Mouse (Mus musculus) midbrain, embryonic 11.5 days (tissue): ENCODE measurements at regions not wholly inside any gene's neighbourhood (a gene's known extent, or its start where the extent isn't known, plus 50 kb on each side); places are given as distances from the start of the nearest gene placed in this dataset.

Experiments used
- ATAC-seq: fragments of 200-750 bp; cut with Nextera tagmentation; 2 replicates; pipeline ENCODE4 v1.8.0; 2017; ENCODE audit warnings: moderate TSS enrichment, moderate library complexity; ENCODE audit not compliant: low FRiP score
- DNase-seq: peaks from one replicate; pipeline ENCODE4 v3.0.0; 2015; ENCODE audit warnings: low spot score; ENCODE audit errors: missing footprints
- H3K27ac ChIP-seq: fragments of 300-500 bp; sonication (generic); 2 replicates; pipeline ENCODE4 v1.5.1; 2014; ENCODE audit warnings: low read depth, low read length
- H3K27me3 ChIP-seq: fragments of 300-500 bp; sonication (generic); 2 replicates; pipeline ENCODE4 v1.6.1; 2014; ENCODE audit warnings: mild to moderate bottlenecking, low read length, moderate library complexity, mixed read lengths; ENCODE audit not compliant: control insufficient read depth, insufficient read depth
- H3K36me3 ChIP-seq: fragments of 300-500 bp; sonication (generic); 2 replicates; pipeline ENCODE4 v1.6.1; 2014; ENCODE audit warnings: mild to moderate bottlenecking, low read length, moderate library complexity, mixed read lengths; ENCODE audit not compliant: control insufficient read depth, insufficient read depth
- H3K4me1 ChIP-seq: fragments of 300-500 bp; sonication (generic); 2 replicates; pipeline ENCODE4 v1.6.1; 2014; ENCODE audit warnings: low read length; ENCODE audit not compliant: control insufficient read depth, insufficient read depth
- H3K4me2 ChIP-seq: fragments of 300-500 bp; sonication (generic); 2 replicates; pipeline ENCODE4 v1.6.1; 2014; ENCODE audit warnings: mild to moderate bottlenecking, moderate library complexity
- H3K4me3 ChIP-seq: fragments of 300-500 bp; sonication (generic); 2 replicates; pipeline ENCODE4 v1.5.1; 2014; ENCODE audit warnings: low read depth, low read length
- H3K9ac ChIP-seq: fragments of 300-500 bp; sonication (generic); 2 replicates; pipeline ENCODE4 v1.6.1; 2014; ENCODE audit warnings: low read length
- H3K9me3 ChIP-seq: fragments of 300-500 bp; sonication (generic); 2 replicates; pipeline ENCODE4 v1.6.1; 2016; ENCODE audit warnings: low read length; ENCODE audit not compliant: control insufficient read depth
- WGBS: fragments of 180-500 bp; shearing (Covaris S2); extraction: QIAGEN DNeasy Blood & Tissue Kit; methylation state at CpG from one replicate; pipeline ENCODE4 v1.1.7; 2014; 5-methylcytosine and 5-hydroxymethylcytosine counted together

DNA sequence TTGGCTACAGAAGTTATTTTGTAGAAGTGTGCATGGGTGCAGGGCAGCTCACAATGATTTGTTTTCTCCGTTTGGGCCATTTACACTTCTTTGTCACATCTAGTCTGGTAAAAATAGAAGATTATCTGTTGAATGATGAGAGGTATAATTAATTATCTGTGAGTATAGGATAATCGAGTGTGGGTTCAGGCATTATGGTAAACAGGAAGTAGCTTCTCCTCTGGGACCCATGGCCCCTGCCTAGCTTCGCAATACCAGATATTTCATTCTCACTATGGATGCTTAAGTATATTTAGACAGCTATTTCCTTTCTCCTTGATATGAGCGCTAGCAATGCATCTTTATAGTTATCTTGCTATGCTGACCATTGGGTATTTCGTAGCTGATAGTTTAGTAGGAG is 1373.7 kb upstream of the Pcdh20 start:
- Histone ChIP-seq H3K9me3 (no peaks in the 10 kb centered on the region), H3K4me2 (no peak overlapping the region), H3K27ac (no peak overlapping the region), H3K4me3 (no peak overlapping the region), H3K4me1 (no peaks in the 10 kb centered on the region), H3K9ac (no peak overlapping the region), H3K27me3 (no peaks in the 10 kb centered on the region), H3K36me3 (no peaks in the 10 kb centered on the region)
- 84% methylated on average over 5 of the region's 5 CpGs for WGBS
- no peak for ATAC-seq
- DNase-seq: no peak

DNA sequence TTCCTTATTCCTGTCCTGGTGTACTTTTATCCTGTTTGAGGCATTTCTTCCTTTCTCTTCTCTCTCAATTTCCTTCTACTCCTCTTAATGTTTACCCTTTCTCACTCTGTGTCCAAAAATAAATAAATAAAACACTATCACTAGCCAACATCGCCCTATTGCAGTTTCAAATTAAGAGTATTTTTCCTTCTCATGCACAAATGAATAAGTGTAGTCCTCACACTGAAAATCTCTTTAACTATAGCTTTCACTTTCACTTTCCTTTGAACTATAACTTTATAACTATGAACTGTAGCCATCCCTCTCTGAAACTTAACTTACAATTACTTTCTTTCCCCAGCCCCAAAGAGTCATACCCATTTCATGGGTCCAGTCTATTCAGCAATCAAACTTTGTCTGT is 1355.5 kb upstream of the Pcdh20 start:
- 77% methylated on average over 1 of the region's 1 CpGs for WGBS
- ATAC-seq (no peak), DNase-seq (no peak)
- Histone ChIP-seq H3K4me1 (no peaks in the 10 kb centered on the region), H3K9me3 (no peaks in the 10 kb centered on the region), H3K36me3 (no peaks in the 10 kb centered on the region), H3K4me2 (no peak overlapping the region), H3K27ac (no peak overlapping the region), H3K27me3 (no peaks in the 10 kb centered on the region), H3K4me3 (no peak overlapping the region), H3K9ac (no peak overlapping the region)

DNA sequence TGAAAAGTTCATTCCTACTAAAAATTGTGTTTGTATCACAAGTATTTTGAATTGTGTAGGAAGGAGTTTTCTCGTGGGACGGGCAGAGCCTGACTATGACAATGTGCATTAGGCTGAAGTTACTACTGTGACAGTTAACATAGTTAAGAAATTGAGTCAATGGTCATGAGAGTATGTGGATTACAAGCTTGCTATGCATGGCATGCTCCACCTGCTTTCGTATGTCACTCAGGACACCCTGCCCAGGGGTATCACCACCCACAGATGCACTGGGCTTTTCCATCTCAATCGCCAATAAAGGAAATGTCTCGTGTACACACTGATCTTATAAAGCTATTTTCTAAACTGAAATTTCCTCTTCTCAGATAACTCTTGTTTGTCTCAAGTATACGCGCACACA is 1354.8 kb upstream of the Pcdh20 start:
- H3K9me3 ChIP-seq: no peaks in the 10 kb centered on the region
- H3K9ac ChIP-seq: no peak overlapping the region
- ATAC-seq (no peak), DNase-seq (no peak)
- no peak overlapping the region for H3K4me3 ChIP-seq
- no peaks in the 10 kb centered on the region for H3K36me3 ChIP-seq
- 81% methylated on average over 7 of the region's 7 CpGs for WGBS
- no peak overlapping the region for H3K4me2 ChIP-seq
- H3K4me1 ChIP-seq: no peaks in the 10 kb centered on the region
- H3K27ac ChIP-seq: no peak overlapping the region
- no peaks in the 10 kb centered on the region for H3K27me3 ChIP-seq

DNA sequence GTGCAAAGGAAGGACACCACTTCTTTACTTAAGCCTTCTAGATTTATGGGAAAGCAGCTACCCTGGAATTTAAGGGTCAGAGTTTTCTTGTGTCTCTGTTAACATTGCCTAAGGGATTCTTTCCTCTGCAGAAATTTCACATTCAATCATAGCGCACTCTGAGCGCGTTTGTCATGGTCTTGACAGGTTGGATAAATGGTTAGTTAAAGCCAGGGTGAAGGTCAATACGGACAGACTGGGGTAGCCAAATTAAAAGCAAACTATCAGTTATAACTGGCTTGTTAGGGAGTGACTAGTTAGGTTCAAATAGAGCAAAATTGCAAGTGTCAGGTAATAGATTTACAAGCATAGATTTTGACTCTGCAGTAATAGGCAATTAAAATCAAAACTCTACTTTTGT is 1352.2 kb upstream of the Pcdh20 start:
- H3K4me1 ChIP-seq: no peaks in the 10 kb centered on the region
- DNase-seq: no peak
- H3K4me3 ChIP-seq: no peak overlapping the region
- no peak for ATAC-seq
- H3K9me3 ChIP-seq: no peaks in the 10 kb centered on the region
- H3K36me3 ChIP-seq: no peaks in the 10 kb centered on the region
- no peaks in the 10 kb centered on the region for H3K27me3 ChIP-seq
- no peak overlapping the region for H3K4me2 ChIP-seq
- H3K9ac ChIP-seq: no peak overlapping the region
- no peak overlapping the region for H3K27ac ChIP-seq
- WGBS: 69% methylated on average over 4 of the region's 4 CpGs

DNA sequence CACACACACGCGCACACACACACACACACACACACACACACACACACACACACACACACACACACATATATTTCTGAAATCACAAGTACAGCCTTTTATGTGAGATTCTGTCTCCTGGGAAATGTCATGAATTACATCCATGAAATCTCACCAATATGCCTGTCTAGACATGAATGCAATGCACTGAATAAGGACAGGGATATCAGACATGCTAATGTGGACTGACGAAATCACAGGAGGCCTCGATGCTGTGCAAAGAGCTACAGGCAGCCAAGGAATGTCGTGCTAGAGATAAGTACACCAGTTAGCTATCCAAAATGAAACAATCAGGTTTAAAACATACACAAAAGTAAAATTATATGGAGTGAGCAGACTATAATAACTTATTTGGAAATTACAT is 1351.0 kb upstream of the Pcdh20 start:
- DNase-seq: no peak
- Histone ChIP-seq H3K4me3 (no peak overlapping the region), H3K4me1 (no peaks in the 10 kb centered on the region), H3K27me3 (no peaks in the 10 kb centered on the region), H3K27ac (no peak overlapping the region), H3K4me2 (no peak overlapping the region), H3K9ac (no peak overlapping the region), H3K36me3 (no peaks in the 10 kb centered on the region), H3K9me3 (no peaks in the 10 kb centered on the region)
- peak; percentile 74; the same call in 1 of the 2 replicates for ATAC-seq
- 75% methylated on average over 5 of the region's 5 CpGs for WGBS

DNA sequence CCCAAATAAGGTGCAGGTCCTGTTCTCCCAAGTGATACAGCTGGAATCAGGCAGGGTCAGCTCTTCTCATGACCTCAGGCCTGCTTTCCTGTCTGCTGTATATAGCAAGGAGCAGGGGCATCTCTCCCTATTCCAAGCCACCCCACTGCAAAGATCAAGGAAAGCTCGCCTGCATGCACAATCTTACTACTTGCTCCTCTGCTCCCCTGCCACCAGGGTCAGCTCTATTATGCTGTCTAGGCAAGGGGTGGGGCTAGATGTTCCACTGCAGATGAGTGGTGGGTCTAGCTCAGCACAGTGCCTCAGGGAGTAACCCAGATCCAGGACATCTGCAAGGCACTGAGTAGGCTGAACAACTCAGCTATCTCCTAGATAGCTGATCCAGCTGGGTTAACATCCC is 1335.6 kb upstream of the Pcdh20 start:
- Histone ChIP-seq H3K36me3 (no peaks in the 10 kb centered on the region), H3K9me3 (no peaks in the 10 kb centered on the region), H3K4me1 (no peaks in the 10 kb centered on the region), H3K27ac (no peak overlapping the region), H3K4me2 (no peak overlapping the region), H3K9ac (no peak overlapping the region), H3K27me3 (no peaks in the 10 kb centered on the region), H3K4me3 (no peak overlapping the region)
- DNase-seq: no peak
- WGBS: 58% methylated on average over 1 of the region's 1 CpGs
- ATAC-seq: peak; percentile 44; the same call in 1 of the 2 replicates

DNA sequence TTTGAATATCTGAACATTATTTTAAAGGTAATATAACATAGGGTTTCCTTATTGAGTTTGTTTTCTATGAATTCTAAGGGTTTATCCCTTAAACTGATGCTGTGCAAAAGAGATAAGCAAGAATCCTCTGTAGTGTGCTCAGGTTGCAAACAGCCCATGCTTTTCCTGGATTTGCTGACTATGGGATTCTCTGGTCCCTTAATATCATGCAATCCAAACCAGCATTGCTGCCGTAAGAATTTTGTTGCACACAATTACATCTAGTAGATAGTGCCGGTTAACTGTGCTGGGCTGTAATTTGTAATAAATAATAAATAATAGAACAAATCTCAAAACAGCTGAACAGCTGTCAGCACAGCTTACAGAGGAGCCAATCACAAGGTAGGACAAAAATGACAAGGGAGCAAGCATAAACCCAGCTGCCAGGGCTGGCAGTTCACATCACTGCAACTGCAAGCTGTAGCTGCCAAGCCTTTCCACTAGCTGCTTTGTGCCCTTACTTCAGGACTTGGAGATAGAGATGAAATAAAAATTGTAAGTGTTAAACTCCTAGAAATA is 1333.6 kb upstream of the Pcdh20 start:
- WGBS: 84% methylated on average over 2 of the region's 2 CpGs
- no peak overlapping the region for H3K27ac ChIP-seq
- H3K4me1 ChIP-seq: no peaks in the 10 kb centered on the region
- DNase-seq (no peak), ATAC-seq (no peak)
- H3K9me3 ChIP-seq: no peaks in the 10 kb centered on the region
- no peak overlapping the region for H3K4me3 ChIP-seq
- H3K9ac ChIP-seq: no peak overlapping the region
- H3K4me2 ChIP-seq: no peak overlapping the region
- H3K27me3 ChIP-seq: no peaks in the 10 kb centered on the region
- H3K36me3 ChIP-seq: no peaks in the 10 kb centered on the region

DNA sequence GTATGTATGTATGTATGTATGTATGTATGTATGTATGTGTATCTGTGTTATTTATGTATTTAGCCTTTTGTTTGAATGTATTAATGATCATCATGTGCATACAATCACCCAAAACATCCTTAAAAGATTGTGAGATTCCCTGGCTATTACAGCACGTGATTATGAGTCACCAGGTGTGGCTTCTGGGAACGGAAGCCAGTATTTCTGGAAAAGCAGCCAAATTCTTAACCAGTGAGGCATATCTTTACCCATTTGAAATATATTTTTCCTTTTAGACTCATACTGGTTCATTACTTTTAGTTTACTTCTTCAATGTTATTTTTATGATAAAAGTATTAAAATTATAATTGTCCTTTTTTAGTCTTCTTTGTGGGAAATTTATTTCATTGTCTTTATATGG is 1284.6 kb upstream of the Pcdh20 start:
- H3K27me3 ChIP-seq: no peaks in the 10 kb centered on the region
- DNase-seq: no peak
- no peaks in the 10 kb centered on the region for H3K9me3 ChIP-seq
- whole genome bisulfite sequencing: 71% methylated on average over 2 of the region's 2 CpGs
- H3K27ac ChIP-seq: no peak overlapping the region
- H3K4me2 ChIP-seq: no peak overlapping the region
- no peaks in the 10 kb centered on the region for H3K4me1 ChIP-seq
- no peak overlapping the region for H3K9ac ChIP-seq
- no peak overlapping the region for H3K4me3 ChIP-seq
- H3K36me3 ChIP-seq: no peaks in the 10 kb centered on the region
- no peak for ATAC-seq

DNA sequence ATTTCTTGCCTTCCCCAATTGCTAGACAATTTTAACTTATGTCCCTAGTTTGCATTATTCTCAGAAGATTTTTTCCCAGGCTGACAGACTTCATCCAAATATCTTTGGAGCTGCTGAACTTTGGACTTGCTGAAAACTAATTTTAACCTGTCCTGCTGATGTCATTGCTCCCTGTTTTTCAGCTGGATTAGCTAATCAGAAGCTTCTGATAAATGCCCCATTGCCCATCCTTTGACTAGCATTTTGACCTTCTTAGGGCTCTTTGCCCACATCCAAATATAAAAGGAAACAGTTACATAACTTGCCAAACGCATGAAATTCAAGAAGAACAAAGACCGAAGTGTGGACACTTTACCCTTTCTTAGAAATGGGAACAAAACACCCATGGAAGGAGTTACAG is 1242.5 kb upstream of the Pcdh20 start:
- 88% methylated on average over 2 of the region's 2 CpGs for WGBS
- no peak for ATAC-seq
- no peak overlapping the region for H3K4me2 ChIP-seq

More for the DNA sequence above, 1242.5 kb upstream of the Pcdh20 start:
- no peak for DNase-seq
- H3K36me3 ChIP-seq: no peaks in the 10 kb centered on the region
- H3K9ac ChIP-seq: no peak overlapping the region
- H3K9me3 ChIP-seq: no peaks in the 10 kb centered on the region
- H3K4me3 ChIP-seq: no peak overlapping the region
- no peak overlapping the region for H3K27ac ChIP-seq
- no peaks in the 10 kb centered on the region for H3K4me1 ChIP-seq
- H3K27me3 ChIP-seq: no peaks in the 10 kb centered on the region
